Mouse (Mus musculus) embryonic facial prominence, embryonic 10.5 days (tissue): ENCODE measurements around the gene Slc25a43. TPM values are rescaled to one million over a fixed set of nuclear protein-coding genes. Genes with fewer than 3 reads are reported as not detected.

Source experiments
- DNase-seq: peaks from one replicate; pipeline ENCODE4 v3.0.0-alpha.2; 2017; ENCODE audit warnings: low spot score
- H3K27ac ChIP-seq: fragments of 300-500 bp; sonication (generic); replicated peaks from 2 replicates; pipeline ENCODE4 v1.5.1; 2016; ENCODE audit warnings: mild to moderate bottlenecking
- H3K27me3 ChIP-seq: fragments of 300-500 bp; sonication (generic); replicated peaks from 2 replicates; pipeline ENCODE4 v1.6.1; 2016; ENCODE audit warnings: low read depth, mild to moderate bottlenecking; ENCODE audit not compliant: poor library complexity, severe bottlenecking
- H3K36me3 ChIP-seq: fragments of 300-500 bp; sonication (generic); replicated peaks from 2 replicates; pipeline ENCODE4 v1.6.1; 2016; ENCODE audit warnings: mild to moderate bottlenecking, moderate library complexity
- H3K4me1 ChIP-seq: fragments of 300-500 bp; sonication (generic); 2 replicates; pipeline ENCODE4 v1.6.1; 2016
- H3K4me3 ChIP-seq: fragments of 300-500 bp; sonication (generic); 2 replicates; pipeline ENCODE4 v1.5.1; 2016; ENCODE audit warnings: mild to moderate bottlenecking, moderate library complexity
- H3K9me3 ChIP-seq: fragments of 300-500 bp; sonication (generic); 2 replicates; pipeline ENCODE4 v1.6.1; 2016; ENCODE audit warnings: mild to moderate bottlenecking
- WGBS: fragments of 180-500 bp; shearing (Covaris S2); methylation state at CpG from one replicate; pipeline ENCODE4 v1.1.7; 2016; 5-methylcytosine and 5-hydroxymethylcytosine counted together
- polyA plus RNA-seq: library from polyadenylated mRNA; unstranded; fragments of >200 nt; fragmentation: Nextera tagmentation; extraction: Ambion mirVana; gene quantifications from 2 replicates; pipeline ENCODE4 v1.2.1, GENCODE M21; 2016

The Slc25a43 gene
- polyA plus RNA-seq, 1 experiment from 2014 or later, result 2.0 TPM

DNA sequence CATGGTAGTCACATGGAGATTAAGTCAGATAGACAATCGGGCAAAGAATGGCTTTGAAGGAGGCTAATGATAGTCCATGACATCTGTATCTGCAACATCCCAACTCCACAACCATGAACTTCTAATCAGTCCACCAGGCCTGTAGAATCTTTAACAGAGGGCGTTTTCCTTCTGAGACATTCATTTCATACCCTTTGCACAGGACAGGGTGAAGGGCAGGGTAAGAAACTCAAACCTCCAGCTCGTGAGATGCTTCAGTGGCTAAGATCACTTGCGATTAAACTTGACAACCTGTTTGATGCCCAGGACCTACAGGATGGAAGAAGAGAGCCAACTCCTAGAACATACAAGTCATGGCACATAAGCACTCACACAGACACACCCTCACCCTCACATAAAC, 71.6 kb downstream of the Slc25a43 start:
- no peaks in the 10 kb centered on the region for H3K9me3 ChIP-seq
- no peaks in the 10 kb centered on the region for H3K36me3 ChIP-seq
- no peak overlapping the region for H3K4me3 ChIP-seq
- DNase-seq, result no peak
- no peak overlapping the region for H3K27ac ChIP-seq
- peaks cover 15% of the 10 kb centered on the region for H3K4me1 ChIP-seq
- H3K27me3 ChIP-seq, result no peaks in the 10 kb centered on the region
- 85% methylated on average over 4 of the region's 4 CpGs for WGBS

DNA sequence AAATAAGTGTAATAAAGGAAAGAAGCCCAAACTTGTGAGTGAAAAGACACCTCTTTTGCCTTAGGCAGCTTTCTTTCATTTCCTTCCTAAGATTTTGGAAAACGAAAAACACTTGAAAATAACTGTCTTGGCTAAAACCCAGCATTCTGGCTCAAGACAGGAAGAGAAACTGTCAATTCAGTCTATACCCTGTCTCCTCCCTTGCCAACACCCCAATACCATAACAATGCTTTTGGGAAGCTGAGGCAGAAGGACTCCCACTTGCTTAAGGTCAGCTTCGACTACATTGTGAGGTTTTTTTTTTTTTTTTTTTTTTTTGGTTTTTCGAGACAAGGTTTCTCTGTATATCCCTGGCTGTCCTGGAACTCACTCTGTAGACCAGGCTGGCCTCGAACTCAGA, 72.0 kb downstream of the Slc25a43 start:
- Histone ChIP-seq H3K4me3 (no peak overlapping the region), H3K27me3 (no peaks in the 10 kb centered on the region), H3K36me3 (no peaks in the 10 kb centered on the region), H3K27ac (no peak overlapping the region), H3K4me1 (peaks cover 15% of the 10 kb centered on the region), H3K9me3 (no peaks in the 10 kb centered on the region)
- 76% methylated on average over 4 of the region's 4 CpGs for WGBS
- no peak for DNase-seq

GRCm38 (mm10) chrX:36816368-36816899, 73.0 kb downstream of the Slc25a43 start:
- no peaks in the 10 kb centered on the region for H3K9me3 ChIP-seq
- H3K27ac ChIP-seq, result peak overlapping the region; percentile 84
- DNase-seq, result no peak
- WGBS, result 30% methylated on average over 8 of the region's 8 CpGs
- peaks cover 15% of the 10 kb centered on the region for H3K4me1 ChIP-seq
- H3K4me3 ChIP-seq, result peak overlapping the region; percentile 42
- H3K36me3 ChIP-seq, result no peaks in the 10 kb centered on the region
- no peaks in the 10 kb centered on the region for H3K27me3 ChIP-seq

DNA sequence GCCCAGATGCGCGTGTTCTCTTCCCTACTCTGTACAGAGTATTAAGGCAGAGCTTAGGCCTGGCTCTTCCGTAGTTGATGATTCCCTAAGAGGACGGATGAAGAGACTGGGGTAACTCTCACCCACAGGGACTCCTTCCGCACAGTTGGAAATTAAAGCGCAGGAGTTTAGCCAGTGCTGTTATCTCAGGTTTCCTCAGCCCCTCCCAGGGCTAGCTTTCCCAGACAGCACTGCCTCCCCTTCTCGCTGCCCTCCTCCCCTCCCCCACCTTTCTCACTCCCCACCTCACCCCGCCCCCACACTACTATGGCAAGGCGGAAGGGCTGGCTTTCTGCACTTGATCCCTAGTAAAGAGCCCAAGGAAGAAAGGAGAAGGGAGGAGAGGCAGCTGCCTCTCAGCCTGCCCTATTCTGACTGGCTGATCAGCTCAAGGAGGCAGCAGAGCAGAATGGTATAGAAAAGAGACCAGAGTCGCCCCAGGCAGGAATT, 73.5 kb downstream of the Slc25a43 start:
- Histone ChIP-seq H3K9me3 (no peaks in the 10 kb centered on the region), H3K27ac (peak overlapping the region; percentile 84), H3K4me1 (peaks cover 15% of the 10 kb centered on the region), H3K36me3 (no peaks in the 10 kb centered on the region), H3K4me3 (peak overlapping the region; percentile 42), H3K27me3 (no peaks in the 10 kb centered on the region)
- WGBS, result 14% methylated on average over 10 of the region's 10 CpGs
- peak; percentile 86 for DNase-seq

DNA sequence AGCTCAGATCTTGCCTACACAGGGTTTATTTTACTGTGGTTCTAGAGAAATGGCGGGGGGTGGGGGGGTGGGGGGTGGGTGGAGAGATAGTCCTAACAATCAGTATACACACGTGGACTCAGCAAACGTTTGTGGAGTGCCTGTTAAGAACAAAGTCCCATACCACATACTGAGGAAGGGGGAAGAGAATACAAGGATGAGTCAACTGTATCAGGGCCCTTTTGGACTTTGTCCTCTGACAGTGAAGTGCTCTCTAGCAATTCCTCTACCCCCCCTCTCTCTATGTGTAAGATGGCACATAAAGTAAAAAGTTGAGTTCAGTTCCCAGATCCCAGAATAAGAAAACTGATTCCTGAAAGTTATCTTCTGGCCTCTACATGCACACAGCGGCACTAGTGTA, 76.1 kb downstream of the Slc25a43 start:
- Histone ChIP-seq H3K4me3 (no peak overlapping the region), H3K36me3 (no peaks in the 10 kb centered on the region), H3K4me1 (peaks cover 15% of the 10 kb centered on the region), H3K27me3 (no peaks in the 10 kb centered on the region), H3K9me3 (no peaks in the 10 kb centered on the region), H3K27ac (no peak overlapping the region)
- DNase-seq, result no peak
- WGBS, result 74% methylated on average over 4 of the region's 4 CpGs

DNA sequence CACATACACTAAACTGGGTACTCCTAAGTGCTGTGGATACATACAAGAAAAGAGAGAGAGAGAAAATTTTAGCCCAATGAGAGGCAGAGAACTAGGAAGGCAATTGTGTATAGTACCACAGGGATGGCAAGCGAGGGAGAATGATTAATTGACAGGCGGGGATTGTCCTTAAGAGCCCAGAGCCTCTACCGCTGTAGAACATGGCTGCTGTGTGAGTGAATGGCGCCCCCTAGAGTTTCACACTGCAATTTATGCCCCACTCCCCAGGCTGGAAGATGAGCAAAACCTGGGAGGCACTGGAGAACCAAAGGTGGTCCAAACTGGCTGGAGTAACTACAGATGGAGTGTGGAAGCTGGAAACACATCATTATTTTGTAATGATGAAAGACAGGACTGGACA, 76.7 kb downstream of the Slc25a43 start:
- peak; percentile 54 for DNase-seq
- H3K4me1 ChIP-seq, result peaks cover 15% of the 10 kb centered on the region
- H3K4me3 ChIP-seq, result no peak overlapping the region
- no peaks in the 10 kb centered on the region for H3K9me3 ChIP-seq
- H3K27me3 ChIP-seq, result no peaks in the 10 kb centered on the region
- no peaks in the 10 kb centered on the region for H3K36me3 ChIP-seq
- 8% methylated on average over 4 of the region's 4 CpGs for WGBS
- H3K27ac ChIP-seq, result no peak overlapping the region

DNA sequence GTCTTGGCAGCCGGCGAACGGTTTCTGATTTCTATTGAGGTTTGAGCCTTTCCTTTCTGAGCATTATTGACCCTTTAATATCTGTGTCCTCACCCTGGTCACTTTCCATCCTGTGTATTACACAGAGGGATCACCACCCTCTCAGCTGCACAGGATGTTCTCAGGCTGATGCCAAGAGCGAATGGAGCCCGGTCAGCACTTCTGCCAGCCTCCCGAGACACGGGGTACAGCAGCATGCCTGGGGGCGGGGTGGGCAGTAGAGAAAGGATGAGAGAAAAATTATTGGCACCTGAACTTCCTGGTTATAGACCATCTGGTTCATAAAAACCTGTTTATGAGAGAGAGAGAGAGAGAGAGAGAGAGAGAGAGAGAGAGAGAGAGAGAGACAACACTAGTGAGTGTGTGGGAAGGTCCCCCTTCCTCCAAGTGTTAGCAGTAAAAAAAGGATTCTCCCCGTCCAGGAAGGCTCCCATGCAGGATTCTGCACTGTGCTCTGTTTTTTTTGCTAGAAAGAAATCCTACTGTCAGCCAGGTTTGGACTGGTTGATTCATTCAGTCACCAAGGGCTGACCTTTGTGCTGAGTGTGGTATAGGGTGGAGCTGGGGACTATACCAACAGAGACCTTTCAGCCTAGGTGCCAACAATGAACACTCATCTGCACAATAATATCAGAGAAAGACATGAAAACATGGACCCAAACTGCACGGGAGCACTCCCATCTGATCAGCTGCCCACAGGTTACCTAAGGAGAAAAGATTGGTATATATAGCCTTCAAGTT, 80.7 kb downstream of the Slc25a43 start:
- 85% methylated on average over 10 of the region's 10 CpGs for WGBS
- H3K27me3 ChIP-seq, result no peaks in the 10 kb centered on the region
- DNase-seq, result no peak
- no peaks in the 10 kb centered on the region for H3K9me3 ChIP-seq
- H3K36me3 ChIP-seq, result no peaks in the 10 kb centered on the region
- no peaks in the 10 kb centered on the region for H3K4me1 ChIP-seq
- no peak overlapping the region for H3K4me3 ChIP-seq
- H3K27ac ChIP-seq, result no peak overlapping the region

- H3K4me1 ChIP-seq, result no peaks in the 10 kb centered on the region
- no peak overlapping the region for H3K27ac ChIP-seq
Observed at GRCm38 (mm10) chrX:36825032-36825431, 81.6 kb downstream of the Slc25a43 start.

More at GRCm38 (mm10) chrX:36825032-36825431, 81.6 kb downstream of the Slc25a43 start:
- Histone ChIP-seq H3K4me3 (no peak overlapping the region), H3K9me3 (no peaks in the 10 kb centered on the region), H3K36me3 (no peaks in the 10 kb centered on the region), H3K27me3 (no peaks in the 10 kb centered on the region)
- WGBS, result 66% methylated on average over 2 of the region's 2 CpGs
- DNase-seq, result no peak

Other genes starting within 250 kb of the Slc25a43 start
- 328 and 337 TPM in 2 replicates for gene Pgrmc1, start 145.5 kb upstream of the Slc25a43 start, polyA plus RNA-seq
- gene Akap17b, start 98.3 kb upstream of the Slc25a43 start, polyA plus RNA-seq, result 2.7 and 2.9 TPM in 2 replicates
- gene Slc25a5, start 52.0 kb downstream of the Slc25a43 start, polyA plus RNA-seq, result 764 and 848 TPM in 2 replicates
- 126 and 130 TPM in 2 replicates for gene Ube2a, start 130.2 kb downstream of the Slc25a43 start, polyA plus RNA-seq
- gene C330007P06Rik, start 130.5 kb downstream of the Slc25a43 start, polyA plus RNA-seq, result 34.1 and 35.4 TPM in 2 replicates
- gene Nkrf, start 159.2 kb downstream of the Slc25a43 start, polyA plus RNA-seq, result 2.4 and 2.5 TPM in 2 replicates
- 37.5 and 40.5 TPM in 2 replicates for gene Sept6, start 248.1 kb downstream of the Slc25a43 start, polyA plus RNA-seq